Mouse (Mus musculus): ENCODE measurements around the gene C1qc.
A peak's percentile ranks its signal among the peaks of the same experiment; 100 is the strongest.

C1qc gene

GRCm38 (mm10) chr4:136847166-136847565 is 45.7 kb downstream of the C1qc start:
- no peak for DNase-seq (ENCODE audit: low spot score)

GRCm38 (mm10) chr4:136842802-136843201 is 50.1 kb downstream of the C1qc start:
- no peak for DNase-seq (ENCODE audit: low spot score)

- no peak for DNase-seq (ENCODE audit: low spot score)
Observed at GRCm38 (mm10) chr4:136842033-136842432, 50.8 kb downstream of the C1qc start.

GRCm38 (mm10) chr4:136841056-136841455 is 51.8 kb downstream of the C1qc start:
- DNase-seq (ENCODE audit: low spot score) = peak; percentile 67

Measured in left cerebral cortex, adult 11 months (tissue).